Mouse (Mus musculus) hindbrain, embryonic 15.5 days (tissue): ENCODE measurements around the gene Tctex1d2. TPM values are rescaled to one million over a fixed set of nuclear protein-coding genes. Genes with fewer than 3 reads are reported as not detected.

Source experiments
- polyA plus RNA-seq: library from polyadenylated mRNA; unstranded; fragments of >200 nt; fragmentation: Nextera tagmentation; extraction: Ambion mirVana; gene quantifications from 2 replicates; pipeline ENCODE4 v1.2.1, GENCODE M21; 2015

The Tctex1d2 gene
- polyA plus RNA-seq, 1 experiment from 2014 or later = 39.0 TPM

Other genes with a start within 250 kb of the Tctex1d2 start
- gene Bex6, start 239.9 kb upstream of the Tctex1d2 start, polyA plus RNA-seq = not detected in 2 replicates
- gene Fbxo45, start 172.5 kb upstream of the Tctex1d2 start, polyA plus RNA-seq = 20.5 and 21.8 TPM in 2 replicates
- gene Wdr53, start 172.5 kb upstream of the Tctex1d2 start, polyA plus RNA-seq = 13.9 and 15.1 TPM in 2 replicates
- not detected in 2 replicates for gene Smco1, start 148.2 kb upstream of the Tctex1d2 start, polyA plus RNA-seq
- 26.9 TPM in 2 replicates for gene Rnf168, start 142.2 kb upstream of the Tctex1d2 start, polyA plus RNA-seq
- gene Ubxn7, start 87.4 kb upstream of the Tctex1d2 start, polyA plus RNA-seq = 19.1 and 23.0 TPM in 2 replicates
- gene Tm4sf19, start 19.2 kb upstream of the Tctex1d2 start, polyA plus RNA-seq = not detected in 2 replicates
- gene Pcyt1a, start 11.2 kb downstream of the Tctex1d2 start, polyA plus RNA-seq = 45.6 and 46.8 TPM in 2 replicates
- 0.16 and 0.30 TPM in 2 replicates for gene Slc51a, start 68.2 kb downstream of the Tctex1d2 start, polyA plus RNA-seq
- 0.22 and 0.24 TPM in 2 replicates for gene Zdhhc19, start 76.6 kb downstream of the Tctex1d2 start, polyA plus RNA-seq
- gene Tfrc, start 189.2 kb downstream of the Tctex1d2 start, polyA plus RNA-seq = 29.9 and 33.5 TPM in 2 replicates
- gene Tnk2, start 224.2 kb downstream of the Tctex1d2 start, polyA plus RNA-seq = 19.3 and 25.9 TPM in 2 replicates